Mouse (Mus musculus): Measurements from ENCODE around the gene Vdac1.

DNA sequence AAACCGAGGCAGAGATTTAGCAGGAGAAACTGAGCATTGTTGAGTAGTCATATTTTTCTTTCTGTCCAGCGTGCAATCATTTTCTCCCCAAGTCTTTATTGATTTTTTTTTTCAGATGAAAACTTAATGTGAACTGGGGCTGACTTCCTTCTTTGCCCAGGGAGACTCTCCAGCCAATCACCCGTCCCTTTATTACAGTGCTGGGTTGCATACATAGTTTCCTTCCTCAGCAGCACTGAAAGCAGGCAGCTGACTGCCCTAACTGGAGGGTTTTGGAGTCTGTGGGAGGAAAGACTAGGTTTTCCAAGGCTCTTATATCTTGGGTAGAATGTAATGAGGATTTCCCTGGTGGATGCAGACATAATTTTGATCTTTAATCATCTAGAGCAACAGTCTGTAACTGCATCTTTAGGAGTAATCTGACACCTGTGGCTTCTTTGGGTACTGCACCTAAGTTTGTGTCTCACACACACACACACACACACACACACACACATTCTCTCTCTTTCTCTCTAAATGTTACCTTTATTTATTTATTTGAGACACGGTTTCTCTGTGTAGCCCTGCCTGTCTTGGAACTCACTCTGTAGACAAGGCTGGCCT, 36.8 kb downstream of the Vdac1 start:
- TF ChIP-seq CTCF (IDR thresholded peaks at IDR 0.05; ENCODE audit: control insufficient read depth, insufficient read depth, insufficient read length) (no peak), MYOD1 (IDR thresholded peaks at IDR 0.05; ENCODE audit: control insufficient read depth, insufficient read length, low read depth) (no peak), FOSL1 (IDR thresholded peaks at IDR 0.05; ENCODE audit: insufficient read depth, low read length, poor library complexity, severe bottlenecking) (no peak), USF1 (IDR thresholded peaks at IDR 0.05; ENCODE audit: low read depth) (no peak), MAX (IDR thresholded peaks at IDR 0.05) (no peak), MYOG (IDR thresholded peaks at IDR 0.05; ENCODE audit: control insufficient read depth, extremely low read depth, insufficient read length) (no peak), CEBPB (IDR thresholded peaks at IDR 0.05; ENCODE audit: low read depth) (no peak)
